Mouse (Mus musculus): Measurements from ENCODE around the gene Myod1.
A peak's percentile ranks its signal among the peaks of the same experiment; 100 is the strongest.

Myod1 gene

DNA sequence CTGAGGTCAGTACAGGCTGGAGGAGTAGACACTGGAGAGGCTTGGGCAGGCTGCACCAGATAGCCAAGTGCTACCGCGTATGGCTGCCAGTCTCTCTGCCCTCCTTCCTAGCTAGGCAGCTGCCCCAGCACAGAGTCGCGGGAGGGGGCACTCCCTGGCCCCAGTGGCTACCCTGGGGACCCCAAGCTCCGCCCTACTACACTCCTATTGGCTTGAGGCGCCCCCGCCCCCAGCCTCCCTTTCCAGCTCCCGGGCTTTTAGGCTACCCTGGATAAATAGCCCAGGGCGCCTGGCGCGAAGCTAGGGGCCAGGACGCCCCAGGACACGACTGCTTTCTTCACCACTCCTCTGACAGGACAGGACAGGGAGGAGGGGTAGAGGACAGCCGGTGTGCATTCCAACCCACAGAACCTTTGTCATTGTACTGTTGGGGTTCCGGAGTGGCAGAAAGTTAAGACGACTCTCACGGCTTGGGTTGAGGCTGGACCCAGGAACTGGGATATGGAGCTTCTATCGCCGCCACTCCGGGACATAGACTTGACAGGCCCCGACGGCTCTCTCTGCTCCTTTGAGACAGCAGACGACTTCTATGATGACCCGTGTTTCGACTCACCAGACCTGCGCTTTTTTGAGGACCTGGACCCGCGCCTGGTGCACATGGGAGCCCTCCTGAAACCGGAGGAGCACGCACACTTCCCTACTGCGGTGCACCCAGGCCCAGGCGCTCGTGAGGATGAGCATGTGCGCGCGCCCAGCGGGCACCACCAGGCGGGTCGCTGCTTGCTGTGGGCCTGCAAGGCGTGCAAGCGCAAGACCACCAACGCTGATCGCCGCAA, at the start of gene Myod1:
TSS of gene Myod1 (plus strand) at position 303 of the 836 bp plus-strand sequence.
- DNase-seq = no peak

DNA sequence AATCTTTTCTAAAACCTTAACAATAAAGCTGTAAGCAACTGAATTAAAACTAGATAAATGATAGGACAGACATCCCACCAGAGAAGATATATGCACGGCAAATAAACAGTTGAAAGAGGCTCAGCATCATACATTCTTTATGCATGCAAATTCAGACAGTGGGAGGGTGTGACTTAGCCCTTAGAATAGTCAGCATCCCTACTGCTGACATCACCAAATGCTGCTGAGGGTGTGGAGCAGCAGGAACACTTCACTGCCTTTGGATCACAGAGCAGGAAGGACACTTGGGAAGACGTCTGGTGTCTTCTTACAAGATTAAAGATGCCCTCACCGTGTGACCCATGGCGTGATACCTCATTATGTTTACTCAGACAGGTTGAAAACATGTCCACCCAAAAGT, 48.4 kb upstream of the Myod1 start:
- DNase-seq = no peak

GRCm38 (mm10) chr7:46337397-46337796, 38.9 kb upstream of the Myod1 start:
- no peak for DNase-seq

DNA sequence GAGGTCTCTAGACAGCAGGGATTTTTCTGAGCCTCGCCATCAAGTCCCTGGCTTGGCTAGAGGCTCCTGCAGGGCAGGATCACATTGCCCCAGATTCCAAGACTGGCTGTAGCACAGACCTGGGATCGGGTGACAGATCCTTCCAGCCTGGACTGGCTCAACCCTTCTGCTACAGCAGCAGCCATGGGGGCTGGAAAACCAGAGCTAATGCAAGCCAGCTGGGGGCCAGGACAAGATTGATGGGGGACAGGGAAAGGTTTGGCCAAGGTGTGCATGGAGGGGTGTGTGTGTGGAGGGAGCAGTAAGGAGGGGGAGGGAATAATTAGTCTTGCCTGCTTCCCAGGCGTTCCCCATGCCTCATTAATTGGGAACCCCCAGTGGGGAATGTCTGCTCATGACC, 36.5 kb upstream of the Myod1 start:
- DNase-seq = no peak

DNA sequence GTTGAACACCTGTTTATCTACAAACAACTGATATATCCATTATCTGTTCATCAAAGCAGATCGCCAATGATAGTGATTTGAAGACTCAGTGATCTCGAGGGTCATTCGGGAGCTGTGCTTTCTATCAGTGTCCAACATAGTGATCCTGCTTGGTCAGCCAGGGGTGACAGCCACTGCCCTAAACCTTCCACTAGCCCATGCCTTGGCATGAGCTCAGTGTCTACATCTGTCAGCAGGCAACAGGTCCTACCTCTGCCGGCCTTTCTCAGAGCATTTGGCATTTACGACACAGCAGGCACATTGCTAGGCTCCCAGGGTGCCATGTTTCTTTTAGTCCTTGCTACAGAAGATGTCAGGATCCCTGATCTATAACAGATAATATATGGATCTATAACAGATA, 36.0 kb upstream of the Myod1 start:
- DNase-seq = no peak

DNA sequence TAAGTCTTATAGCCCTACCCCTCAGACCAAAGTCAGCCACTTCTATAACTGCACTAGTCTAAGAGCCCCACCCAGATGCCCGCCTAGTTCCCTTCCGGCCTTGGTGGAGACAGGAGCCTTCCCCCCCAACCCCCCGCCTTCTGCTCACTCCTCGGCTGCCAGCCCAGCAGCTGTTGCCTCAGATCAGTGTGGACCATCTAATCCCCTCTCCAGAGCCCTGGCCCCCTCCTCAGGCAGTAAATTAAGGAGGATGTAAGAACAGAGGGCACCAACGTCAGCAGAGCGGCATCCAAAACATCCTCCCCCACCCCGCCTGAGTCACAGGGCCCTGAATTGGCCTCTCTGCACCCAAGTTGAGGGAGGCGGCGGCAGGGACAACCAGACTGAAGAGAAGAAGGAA, 34.8 kb upstream of the Myod1 start:
- DNase-seq = no peak

DNA sequence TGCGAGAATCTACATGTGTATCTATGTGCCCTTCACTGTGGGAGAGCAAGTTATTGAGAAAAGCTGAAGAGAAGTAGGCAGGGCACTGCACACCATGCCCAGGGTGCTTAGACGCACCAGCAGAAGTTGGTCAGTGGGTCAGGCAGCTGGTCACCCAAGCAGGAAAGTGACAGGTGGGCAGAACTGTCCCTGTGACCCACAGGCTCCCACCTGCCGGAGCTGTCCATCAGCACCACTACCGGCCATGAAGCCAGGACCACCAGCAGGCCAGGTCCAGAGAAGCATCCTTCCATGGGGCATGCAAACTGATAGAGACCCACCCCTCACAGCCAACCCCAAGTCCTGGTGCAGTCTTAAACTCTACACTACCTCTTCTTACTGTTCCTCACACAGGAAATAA, 28.6 kb upstream of the Myod1 start:
- no peak for DNase-seq

DNA sequence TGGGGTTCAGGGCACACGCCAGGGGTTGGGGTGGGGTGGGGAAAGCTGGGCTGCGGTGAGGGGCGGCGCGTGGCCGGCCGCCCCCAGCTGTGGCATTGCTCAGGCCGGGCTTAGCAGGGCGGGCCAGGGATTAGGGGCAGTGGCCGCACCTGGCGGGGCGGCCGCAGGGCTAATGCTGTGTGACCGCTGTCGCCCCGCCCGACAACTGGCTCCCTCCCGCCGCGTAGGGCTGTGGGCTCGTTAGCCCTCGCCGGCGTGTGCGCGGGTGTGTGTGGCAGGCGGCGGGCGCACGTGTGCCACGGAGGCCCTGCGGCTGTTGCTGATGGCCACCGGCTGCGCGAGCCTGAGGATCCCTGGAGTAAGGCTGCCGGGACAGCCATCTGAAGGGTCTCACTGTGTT, 27.5 kb upstream of the Myod1 start:
- DNase-seq = no peak

DNA sequence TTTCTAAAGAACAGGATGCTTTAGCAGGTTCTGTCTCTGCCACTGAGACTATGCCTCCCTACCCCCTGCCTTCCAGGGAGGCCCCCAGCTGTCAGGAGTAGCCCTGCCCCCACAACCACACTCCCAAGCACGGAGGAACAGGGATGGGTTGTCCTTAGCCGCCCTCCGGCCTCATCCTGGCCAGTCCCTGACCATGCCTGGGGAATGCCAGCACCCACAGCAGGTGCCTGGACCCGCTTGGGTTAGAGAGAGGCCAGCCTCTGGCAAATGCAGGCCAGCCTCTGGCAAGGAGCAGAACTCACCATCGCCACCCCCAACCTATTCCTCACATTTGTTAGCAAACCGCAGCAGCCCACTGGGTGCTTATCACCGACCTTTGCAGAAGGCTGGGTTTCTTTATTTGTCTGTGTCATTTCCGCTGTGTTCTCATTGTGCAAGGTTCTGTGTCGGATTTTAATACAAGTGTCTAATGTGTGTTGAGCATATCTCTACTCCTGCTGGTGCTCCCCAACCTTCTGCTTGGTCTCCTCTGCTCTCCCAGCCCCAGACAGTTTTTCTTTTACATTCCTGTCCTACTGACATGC, 26.1 kb upstream of the Myod1 start:
- DNase-seq = no peak

DNA sequence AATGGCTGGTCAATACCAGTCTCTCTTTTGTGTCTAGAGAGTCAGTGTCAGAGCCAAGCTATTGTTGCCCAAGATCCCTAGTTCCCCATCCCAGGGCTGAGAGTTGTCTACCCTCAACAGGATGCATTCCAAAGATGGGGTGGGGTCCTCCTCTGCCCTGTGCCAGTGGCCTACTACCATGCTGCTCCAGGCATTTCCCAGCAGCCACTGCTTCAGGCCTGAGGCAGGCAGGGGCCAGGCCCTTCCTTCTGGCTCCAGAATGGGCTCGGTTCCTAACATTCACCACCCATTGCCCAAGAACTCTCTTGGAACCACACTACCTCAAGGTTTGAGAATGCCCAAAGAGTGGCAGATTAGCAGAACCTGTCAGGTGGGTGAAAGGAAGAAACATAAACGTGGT, 23.5 kb upstream of the Myod1 start:
- no peak for DNase-seq

- no peak for DNase-seq
Measured at GRCm38 (mm10) chr7:46353216-46353615, 23.1 kb upstream of the Myod1 start.

- no peak for DNase-seq
Measured at GRCm38 (mm10) chr7:46353875-46354274, 22.4 kb upstream of the Myod1 start.

GRCm38 (mm10) chr7:46361776-46362175, 14.5 kb upstream of the Myod1 start:
- no peak for DNase-seq

GRCm38 (mm10) chr7:46364154-46364553, 12.1 kb upstream of the Myod1 start:
- no peak for DNase-seq

DNA sequence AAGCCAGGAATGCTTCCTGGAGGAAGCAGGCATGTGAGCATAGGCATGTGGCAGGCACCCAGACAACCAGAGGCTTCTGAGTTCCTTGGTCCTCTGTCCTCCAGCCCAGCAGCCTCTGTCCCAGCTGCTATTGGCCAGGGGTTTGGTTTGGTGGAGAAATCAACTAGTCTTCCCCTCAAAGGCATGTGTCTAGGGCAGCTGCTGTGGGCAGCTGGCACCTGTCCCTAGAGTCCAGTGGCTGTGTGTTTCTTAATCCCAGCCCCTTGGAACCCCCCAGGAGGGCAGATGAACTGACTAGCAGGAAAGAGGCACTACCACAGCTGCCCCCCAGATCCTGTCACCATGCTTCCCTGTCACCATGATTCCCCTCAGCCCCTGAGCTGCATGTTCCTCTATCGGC, 10.5 kb upstream of the Myod1 start:
- no peak for DNase-seq

DNA sequence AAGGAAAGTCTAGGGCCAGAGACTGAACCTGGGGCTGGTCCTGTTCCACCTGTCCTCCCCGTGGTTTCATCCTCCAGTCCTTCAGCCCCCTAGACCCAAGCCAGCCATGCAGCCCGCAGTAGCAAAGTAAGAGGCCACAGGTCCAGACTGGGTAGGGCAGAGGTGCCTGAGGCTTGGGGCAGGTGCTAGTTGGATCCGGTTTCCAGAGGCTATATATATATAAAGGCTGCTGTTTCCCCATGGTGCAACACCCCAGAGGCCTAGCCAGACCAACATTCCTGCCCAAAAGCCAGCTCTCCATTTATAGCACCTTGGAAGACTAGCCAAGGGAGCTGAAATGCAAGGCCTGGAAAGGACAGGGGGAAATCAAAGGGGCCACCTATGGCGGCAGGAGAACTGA, 5.2 kb upstream of the Myod1 start:
- no peak for DNase-seq

DNA sequence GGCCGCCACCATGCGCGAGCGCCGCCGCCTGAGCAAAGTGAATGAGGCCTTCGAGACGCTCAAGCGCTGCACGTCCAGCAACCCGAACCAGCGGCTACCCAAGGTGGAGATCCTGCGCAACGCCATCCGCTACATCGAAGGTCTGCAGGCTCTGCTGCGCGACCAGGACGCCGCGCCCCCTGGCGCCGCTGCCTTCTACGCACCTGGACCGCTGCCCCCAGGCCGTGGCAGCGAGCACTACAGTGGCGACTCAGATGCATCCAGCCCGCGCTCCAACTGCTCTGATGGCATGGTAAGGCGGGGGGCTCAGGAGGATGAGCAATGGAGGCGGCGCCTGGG, 703 bp downstream of the Myod1 start:
- DNase-seq = no peak

DNA sequence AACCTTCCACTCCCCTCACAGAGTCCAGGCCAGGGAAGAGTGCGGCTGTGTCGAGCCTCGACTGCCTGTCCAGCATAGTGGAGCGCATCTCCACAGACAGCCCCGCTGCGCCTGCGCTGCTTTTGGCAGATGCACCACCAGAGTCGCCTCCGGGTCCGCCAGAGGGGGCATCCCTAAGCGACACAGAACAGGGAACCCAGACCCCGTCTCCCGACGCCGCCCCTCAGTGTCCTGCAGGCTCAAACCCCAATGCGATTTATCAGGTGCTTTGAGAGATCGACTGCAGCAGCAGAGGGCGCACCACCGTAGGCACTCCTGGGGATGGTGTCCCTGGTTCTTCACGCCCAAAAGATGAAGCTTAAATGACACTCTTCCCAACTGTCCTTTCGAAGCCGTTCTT, 1.8 kb downstream of the Myod1 start:
- DNase-seq = peak in 1 of 2 experiments; percentile 49

DNA sequence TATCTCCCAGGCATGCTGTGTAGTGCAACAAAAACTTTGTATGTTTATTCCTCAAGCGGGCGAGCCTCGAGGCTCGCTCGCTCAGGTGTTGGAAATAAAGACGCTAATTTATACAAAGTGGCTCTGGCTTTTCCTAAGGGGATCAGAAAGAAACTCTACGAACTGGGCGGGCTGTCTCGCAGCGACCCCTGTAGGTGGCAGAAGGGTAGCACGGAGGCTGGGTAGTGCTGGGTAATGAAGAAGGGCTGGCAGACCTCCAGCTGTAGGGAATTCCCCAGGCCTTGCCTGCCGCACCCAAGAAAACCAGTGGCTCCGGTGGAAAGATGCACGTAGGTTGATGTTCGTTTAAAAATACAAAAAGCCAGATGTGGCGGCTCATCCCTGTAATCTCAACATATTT, 2.7 kb downstream of the Myod1 start:
- DNase-seq = peak; percentile 32 to 69

DNA sequence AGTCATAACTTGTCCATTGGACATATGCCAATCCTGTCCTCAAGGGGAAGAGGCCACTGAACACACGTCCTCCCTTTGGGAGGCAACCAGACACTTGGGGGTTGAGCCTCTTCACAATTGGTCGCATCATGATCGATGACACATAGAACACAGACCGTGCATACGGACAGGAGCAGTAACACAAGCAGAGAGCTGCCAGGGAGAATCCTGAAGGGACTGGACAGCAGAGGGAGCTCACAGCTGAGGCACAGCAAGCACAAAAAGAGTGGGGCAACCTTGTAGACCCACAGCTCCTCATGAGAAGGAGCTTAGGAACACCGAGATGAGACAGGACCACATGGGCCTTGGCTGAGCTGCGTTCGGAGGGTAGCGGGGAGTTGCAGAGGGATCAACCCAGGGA, 4.4 kb downstream of the Myod1 start:
- DNase-seq = peak in 1 of 2 experiments; percentile 19

DNA sequence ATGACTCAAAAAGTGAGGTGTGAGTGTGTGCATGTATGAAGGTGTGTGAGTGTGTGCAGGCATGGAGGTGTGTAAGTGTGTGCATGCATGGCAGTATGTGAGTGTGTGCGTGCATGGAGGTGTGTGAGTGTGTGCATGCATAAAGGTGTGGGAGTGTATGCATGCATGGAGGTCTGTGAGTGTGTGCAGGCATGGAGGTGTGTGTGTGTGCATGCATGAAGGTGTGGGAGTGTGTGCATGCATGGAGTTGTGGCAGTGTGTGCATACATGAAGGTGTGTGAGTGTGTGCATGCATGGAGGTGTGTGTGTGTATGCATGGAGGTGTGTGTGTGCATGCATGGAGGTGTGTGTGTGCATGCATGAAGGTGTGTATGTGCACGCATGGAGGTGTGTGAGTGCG, 11.2 kb downstream of the Myod1 start:
- DNase-seq = no peak

DNA sequence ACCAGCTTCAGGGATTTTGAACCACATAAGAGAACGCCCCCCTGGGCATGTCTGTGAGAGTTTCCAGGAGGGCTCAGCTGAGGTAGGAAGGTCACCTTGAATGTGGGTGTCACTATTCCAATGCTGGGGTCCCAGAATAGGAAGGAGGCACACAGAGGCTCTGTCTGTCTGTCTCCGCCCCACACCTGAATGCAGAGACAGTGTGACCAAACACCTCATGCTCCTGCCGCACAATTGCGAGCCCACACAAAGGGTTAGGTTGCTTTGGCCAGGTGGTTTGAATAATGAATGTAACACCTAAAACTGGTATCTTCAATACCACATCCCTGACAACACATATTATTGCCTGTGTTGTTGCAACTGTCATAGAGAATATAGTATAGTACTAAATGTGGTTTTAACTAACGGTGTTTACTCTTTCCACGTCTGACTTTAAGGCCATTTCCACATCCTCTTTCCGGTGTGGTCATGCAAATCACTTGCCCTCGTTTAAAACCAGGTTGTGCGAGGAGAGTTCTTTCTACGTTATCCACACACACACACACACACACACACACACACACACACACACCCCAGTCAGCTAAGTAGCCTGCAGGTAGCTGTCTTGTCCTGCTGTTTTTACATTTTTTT, 13.3 kb downstream of the Myod1 start:
- DNase-seq = no peak

GRCm38 (mm10) chr7:46390226-46390625, 14.0 kb downstream of the Myod1 start:
- DNase-seq = no peak

GRCm38 (mm10) chr7:46391701-46392100, 15.4 kb downstream of the Myod1 start:
- DNase-seq = no peak
